Mouse (Mus musculus): ENCODE data around the gene Thsd4. TPM values are rescaled to one million over a fixed set of nuclear protein-coding genes. Genes with fewer than 3 reads are reported as not detected.

Gene Thsd4
- polyA plus RNA-seq, 1 experiment from 2014 or later: 5.0 TPM

DNA sequence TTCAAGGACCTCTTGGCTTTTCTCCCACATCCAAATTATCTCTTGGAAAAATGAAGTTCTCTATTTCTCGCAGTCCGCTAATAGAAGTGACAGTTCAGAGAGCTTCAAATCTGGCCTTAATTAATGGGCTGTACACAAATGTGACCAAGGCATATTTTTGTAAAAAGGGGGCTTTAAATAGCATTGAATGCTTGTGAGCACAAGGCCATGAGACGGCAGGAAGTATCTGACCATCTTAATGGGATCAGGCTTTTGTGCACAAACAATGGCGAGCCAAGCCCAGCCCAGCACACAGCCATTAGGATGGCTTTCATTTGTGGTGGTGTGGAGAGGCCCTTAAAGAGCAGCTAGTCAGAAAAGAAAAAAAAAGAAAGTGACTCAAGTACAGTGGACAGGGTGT is 445.4 kb downstream of the Thsd4 start:
- Histone ChIP-seq H3K36me3 (ENCODE audit: control insufficient read depth, insufficient read depth) (no peaks in the 10 kb centered on the region), H3K27ac (ENCODE audit: low read length) (no peak overlapping the region), H3K4me1 (replicated peaks; ENCODE audit: control insufficient read depth, insufficient read depth, low read length) (no peaks in the 10 kb centered on the region), H3K27me3 (replicated peaks; ENCODE audit: control insufficient read depth, insufficient read depth, low read length) (no peaks in the 10 kb centered on the region), H3K9ac (replicated peaks; ENCODE audit: low read depth, low read length) (no peak overlapping the region), H3K4me2 (ENCODE audit: low read length) (no peak overlapping the region), H3K4me3 (replicated peaks; ENCODE audit: low read length) (no peak overlapping the region), H3K9me3 (ENCODE audit: control insufficient read depth, low read length) (no peaks in the 10 kb centered on the region)
- 11% methylated on average over 4 of the region's 4 CpGs for WGBS
- ATAC-seq: no peak

DNA sequence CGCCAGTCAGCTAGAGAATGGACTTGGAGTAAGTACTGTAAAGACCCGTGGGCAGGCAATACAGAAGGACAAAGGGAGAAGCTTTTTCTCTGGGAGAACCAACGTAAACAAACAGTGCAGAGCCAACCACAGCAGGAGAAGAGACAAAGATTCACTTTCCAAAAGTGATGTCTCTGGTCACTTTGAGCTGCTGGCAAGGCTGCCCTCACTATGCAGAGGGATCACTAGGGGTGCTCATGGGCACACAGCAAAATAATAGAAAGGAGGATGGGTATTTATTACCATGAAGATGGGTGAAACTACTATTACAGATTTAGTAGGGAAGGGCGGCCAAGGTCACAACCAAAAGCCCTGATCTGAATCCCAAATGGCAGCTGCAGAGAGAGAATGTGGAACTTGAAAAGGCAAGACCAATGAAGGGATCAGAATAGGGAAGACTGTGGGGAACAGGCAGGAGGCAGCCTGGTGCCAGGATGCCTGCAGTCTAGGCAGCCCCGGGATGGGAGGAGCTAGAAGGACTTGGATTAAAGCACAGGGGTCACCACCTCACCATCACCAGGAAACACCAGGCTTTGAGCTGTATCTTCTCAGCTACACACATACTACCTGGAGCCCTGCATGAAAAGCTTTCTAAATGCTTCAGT is 450.1 kb downstream of the Thsd4 start:
- Histone ChIP-seq H3K9me3 (ENCODE audit: control insufficient read depth, low read length) (no peaks in the 10 kb centered on the region), H3K27ac (ENCODE audit: low read length) (no peak overlapping the region), H3K4me3 (replicated peaks; ENCODE audit: low read length) (no peak overlapping the region), H3K4me2 (ENCODE audit: low read length) (no peak overlapping the region), H3K27me3 (replicated peaks; ENCODE audit: control insufficient read depth, insufficient read depth, low read length) (no peaks in the 10 kb centered on the region), H3K36me3 (ENCODE audit: control insufficient read depth, insufficient read depth) (no peaks in the 10 kb centered on the region), H3K4me1 (replicated peaks; ENCODE audit: control insufficient read depth, insufficient read depth, low read length) (no peaks in the 10 kb centered on the region), H3K9ac (replicated peaks; ENCODE audit: low read depth, low read length) (no peak overlapping the region)
- no peak for ATAC-seq
- WGBS: 41% methylated on average over 5 of the region's 5 CpGs

DNA sequence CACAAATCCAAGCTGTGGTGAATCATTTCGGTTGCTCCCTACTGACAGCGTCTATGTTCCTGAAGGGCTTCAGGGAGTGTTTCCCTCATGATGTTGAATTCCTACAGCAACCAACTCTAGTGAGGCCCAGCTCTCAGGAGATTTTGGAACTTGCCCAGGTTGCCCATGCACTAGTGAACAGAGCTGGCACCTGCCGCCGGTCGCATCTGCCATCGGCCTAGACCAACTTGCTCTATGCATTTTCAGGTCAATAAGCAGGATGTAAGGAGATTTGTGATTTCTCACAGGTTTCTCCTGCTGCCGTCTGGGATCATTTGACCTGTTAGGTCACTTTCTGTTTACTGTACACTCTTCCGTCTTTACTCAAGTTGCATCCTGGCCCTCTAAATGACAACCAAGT is 454.6 kb downstream of the Thsd4 start:
- H3K27me3 ChIP-seq (replicated peaks; ENCODE audit: control insufficient read depth, insufficient read depth, low read length): no peaks in the 10 kb centered on the region
- H3K4me1 ChIP-seq (replicated peaks; ENCODE audit: control insufficient read depth, insufficient read depth, low read length): peaks cover 3% of the 10 kb centered on the region; the same call in 1 of the 2 replicates
- H3K9ac ChIP-seq (replicated peaks; ENCODE audit: low read depth, low read length): no peak overlapping the region
- ATAC-seq: no peak
- WGBS: 89% methylated on average over 8 of the region's 8 CpGs
- no peak overlapping the region for H3K4me2 ChIP-seq (ENCODE audit: low read length)
- no peaks in the 10 kb centered on the region for H3K36me3 ChIP-seq (ENCODE audit: control insufficient read depth, insufficient read depth)
- H3K9me3 ChIP-seq (ENCODE audit: control insufficient read depth, low read length): no peaks in the 10 kb centered on the region
- H3K27ac ChIP-seq (ENCODE audit: low read length): no peak overlapping the region
- no peak overlapping the region for H3K4me3 ChIP-seq (replicated peaks; ENCODE audit: low read length)

DNA sequence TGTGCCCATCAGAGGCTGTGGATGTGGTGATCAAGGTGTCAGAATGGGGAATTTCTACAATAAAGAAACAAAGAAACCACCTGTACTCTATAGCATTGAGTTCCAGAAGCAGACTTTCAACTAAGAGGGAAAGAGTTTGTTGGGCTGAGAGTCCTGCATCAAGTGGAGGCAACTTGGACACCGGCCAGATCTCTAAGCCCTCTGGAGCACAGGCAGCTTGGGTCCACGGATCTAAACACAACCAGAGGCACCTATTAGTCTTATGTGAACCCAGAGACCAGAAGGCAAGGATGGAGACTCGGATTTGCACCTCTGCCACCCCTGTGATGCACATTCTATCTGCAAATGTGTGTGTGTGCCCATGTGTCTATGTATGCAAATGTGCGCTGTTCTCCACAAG is 456.7 kb downstream of the Thsd4 start:
- Histone ChIP-seq H3K4me2 (ENCODE audit: low read length) (no peak overlapping the region), H3K4me1 (replicated peaks; ENCODE audit: control insufficient read depth, insufficient read depth, low read length) (peaks cover 3% of the 10 kb centered on the region; the same call in 1 of the 2 replicates), H3K9ac (replicated peaks; ENCODE audit: low read depth, low read length) (no peak overlapping the region), H3K27ac (ENCODE audit: low read length) (no peak overlapping the region), H3K4me3 (replicated peaks; ENCODE audit: low read length) (no peak overlapping the region), H3K9me3 (ENCODE audit: control insufficient read depth, low read length) (no peaks in the 10 kb centered on the region), H3K27me3 (replicated peaks; ENCODE audit: control insufficient read depth, insufficient read depth, low read length) (no peaks in the 10 kb centered on the region), H3K36me3 (ENCODE audit: control insufficient read depth, insufficient read depth) (no peaks in the 10 kb centered on the region)
- WGBS: 75% methylated on average over 4 of the region's 4 CpGs
- ATAC-seq: no peak

DNA sequence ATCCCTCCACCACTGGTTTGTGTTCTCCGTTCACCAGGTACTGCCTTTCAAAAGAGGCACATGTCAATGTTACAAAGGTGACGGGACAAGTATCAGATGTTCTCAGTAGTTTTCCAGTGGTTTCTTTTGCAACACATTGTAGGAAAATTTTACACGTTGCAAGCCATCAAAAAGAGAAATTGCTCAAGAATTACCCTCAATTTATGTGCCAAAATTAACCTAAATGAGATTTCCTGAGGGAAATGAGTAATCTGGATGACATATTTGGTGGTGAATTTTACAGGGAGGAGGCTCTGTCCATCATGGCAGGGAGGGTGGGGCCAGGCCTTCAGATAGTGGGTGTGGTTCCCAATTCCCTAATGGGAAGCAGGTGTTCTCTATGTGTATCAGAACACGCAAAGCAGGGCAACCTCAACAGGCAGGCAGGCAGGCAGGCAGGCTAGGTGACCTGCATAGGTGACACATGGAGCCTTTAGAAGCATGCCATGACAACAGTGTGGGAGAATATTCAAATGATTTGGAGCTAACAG is 458.6 kb downstream of the Thsd4 start:
- WGBS: 86% methylated on average over 4 of the region's 4 CpGs
- Histone ChIP-seq H3K4me2 (ENCODE audit: low read length) (no peak overlapping the region), H3K36me3 (ENCODE audit: control insufficient read depth, insufficient read depth) (no peaks in the 10 kb centered on the region), H3K27me3 (replicated peaks; ENCODE audit: control insufficient read depth, insufficient read depth, low read length) (no peaks in the 10 kb centered on the region), H3K4me3 (replicated peaks; ENCODE audit: low read length) (no peak overlapping the region), H3K9me3 (ENCODE audit: control insufficient read depth, low read length) (no peaks in the 10 kb centered on the region), H3K4me1 (replicated peaks; ENCODE audit: control insufficient read depth, insufficient read depth, low read length) (peaks cover 3% of the 10 kb centered on the region; the same call in 1 of the 2 replicates), H3K9ac (replicated peaks; ENCODE audit: low read depth, low read length) (no peak overlapping the region), H3K27ac (ENCODE audit: low read length) (no peak overlapping the region)
- no peak for ATAC-seq

DNA sequence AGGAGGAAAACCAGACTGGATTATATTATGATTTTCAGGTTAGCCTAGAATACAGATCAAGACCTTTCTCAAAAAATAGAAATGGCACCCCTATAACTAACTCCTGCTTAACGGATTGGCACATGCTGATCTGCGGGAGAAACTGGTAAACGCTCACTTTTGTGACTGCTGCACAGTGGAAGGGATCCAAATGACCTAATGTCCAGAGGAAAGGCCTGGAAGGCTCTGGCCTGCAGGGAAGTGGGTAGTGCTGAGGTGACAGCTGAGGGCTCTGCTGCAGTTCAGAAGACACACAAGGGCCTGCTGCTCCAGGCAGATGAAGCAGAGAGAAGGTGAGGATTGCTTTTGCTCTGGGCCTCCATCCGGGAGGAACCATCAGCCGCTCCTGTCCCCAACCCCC is 465.7 kb downstream of the Thsd4 start:
- Histone ChIP-seq H3K4me3 (replicated peaks; ENCODE audit: low read length) (no peak overlapping the region), H3K4me2 (ENCODE audit: low read length) (no peak overlapping the region), H3K27ac (ENCODE audit: low read length) (no peak overlapping the region), H3K9me3 (ENCODE audit: control insufficient read depth, low read length) (no peaks in the 10 kb centered on the region), H3K36me3 (ENCODE audit: control insufficient read depth, insufficient read depth) (no peaks in the 10 kb centered on the region), H3K4me1 (replicated peaks; ENCODE audit: control insufficient read depth, insufficient read depth, low read length) (no peaks in the 10 kb centered on the region; the same call in 1 of the 2 replicates), H3K9ac (replicated peaks; ENCODE audit: low read depth, low read length) (no peak overlapping the region), H3K27me3 (replicated peaks; ENCODE audit: control insufficient read depth, insufficient read depth, low read length) (no peaks in the 10 kb centered on the region)
- WGBS: 80% methylated on average over 5 of the region's 5 CpGs
- ATAC-seq: no peak

DNA sequence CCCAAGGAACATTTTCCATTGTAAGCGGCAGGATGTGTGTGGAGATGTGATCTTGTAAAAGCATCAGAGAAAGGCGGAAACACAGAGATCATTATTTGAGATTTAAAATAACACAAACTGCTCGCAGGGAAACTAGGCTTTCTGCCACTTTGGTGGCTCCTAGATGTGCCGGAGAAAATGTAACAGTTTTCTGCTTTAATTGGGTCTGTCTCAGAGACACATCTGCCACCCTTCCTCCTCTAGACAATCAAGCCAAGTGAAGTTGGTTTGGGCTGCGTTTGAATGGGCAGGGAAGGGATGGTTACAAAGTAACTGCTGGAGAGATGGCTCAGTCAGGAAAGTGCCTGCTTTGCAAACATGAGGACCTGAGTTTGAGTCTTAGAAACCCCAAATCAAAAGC is 466.9 kb downstream of the Thsd4 start:
- WGBS: 29% methylated on average over 5 of the region's 5 CpGs
- no peak for ATAC-seq

DNA sequence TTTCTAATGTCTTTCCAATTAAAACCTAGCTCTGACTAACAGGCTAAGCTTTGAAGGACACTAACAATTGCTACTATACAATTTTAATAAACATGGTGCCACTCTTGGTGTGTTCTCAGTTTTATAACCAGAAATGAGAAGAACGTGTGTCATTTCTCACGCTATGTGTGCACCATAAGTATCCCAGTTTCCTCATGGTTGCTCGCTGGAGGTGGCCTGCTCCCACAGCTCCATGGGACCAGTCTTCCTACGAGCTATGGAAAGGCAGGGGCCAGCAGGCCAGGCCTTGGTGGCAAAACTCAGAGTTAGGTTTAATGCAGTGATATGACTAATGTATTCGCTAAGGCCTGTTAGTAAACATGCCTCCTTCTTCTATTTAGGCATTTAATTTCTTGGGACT is 468.7 kb downstream of the Thsd4 start:
- Histone ChIP-seq H3K27ac (ENCODE audit: low read length) (no peak overlapping the region), H3K4me2 (ENCODE audit: low read length) (no peak overlapping the region), H3K36me3 (ENCODE audit: control insufficient read depth, insufficient read depth) (no peaks in the 10 kb centered on the region), H3K4me1 (replicated peaks; ENCODE audit: control insufficient read depth, insufficient read depth, low read length) (no peaks in the 10 kb centered on the region; the same call in 1 of the 2 replicates), H3K9ac (replicated peaks; ENCODE audit: low read depth, low read length) (no peak overlapping the region), H3K27me3 (replicated peaks; ENCODE audit: control insufficient read depth, insufficient read depth, low read length) (no peaks in the 10 kb centered on the region), H3K9me3 (ENCODE audit: control insufficient read depth, low read length) (no peaks in the 10 kb centered on the region), H3K4me3 (replicated peaks; ENCODE audit: low read length) (no peak overlapping the region)
- WGBS: 92% methylated on average over 5 of the region's 5 CpGs
- no peak for ATAC-seq

More for the DNA sequence above, 466.9 kb downstream of the Thsd4 start:
- no peaks in the 10 kb centered on the region for H3K27me3 ChIP-seq (replicated peaks; ENCODE audit: control insufficient read depth, insufficient read depth, low read length)
- no peak overlapping the region for H3K4me2 ChIP-seq (ENCODE audit: low read length)
- H3K9ac ChIP-seq (replicated peaks; ENCODE audit: low read depth, low read length): no peak overlapping the region
- H3K4me3 ChIP-seq (replicated peaks; ENCODE audit: low read length): no peak overlapping the region
- H3K4me1 ChIP-seq (replicated peaks; ENCODE audit: control insufficient read depth, insufficient read depth, low read length): no peaks in the 10 kb centered on the region; the same call in 1 of the 2 replicates
- H3K27ac ChIP-seq (ENCODE audit: low read length): no peak overlapping the region
- no peaks in the 10 kb centered on the region for H3K36me3 ChIP-seq (ENCODE audit: control insufficient read depth, insufficient read depth)
- H3K9me3 ChIP-seq (ENCODE audit: control insufficient read depth, low read length): no peaks in the 10 kb centered on the region

DNA sequence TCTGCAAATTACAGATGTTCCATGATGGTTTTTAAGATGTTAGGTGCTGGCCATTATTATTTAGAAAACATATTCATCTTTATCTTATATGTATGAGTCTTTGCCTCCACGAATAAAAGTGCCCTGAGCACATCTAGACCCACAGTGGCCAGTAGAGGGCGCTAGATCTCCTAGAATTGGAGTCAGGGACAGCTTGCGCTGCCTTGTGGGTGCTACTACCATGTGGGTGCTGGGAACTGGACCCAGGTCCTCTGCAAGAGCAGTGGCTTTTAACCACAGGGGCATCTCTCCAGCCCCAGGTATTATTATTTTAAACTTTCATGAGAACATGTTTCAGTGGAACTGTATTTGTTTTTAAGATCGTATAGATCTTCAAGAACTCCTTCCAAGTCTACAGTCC is 469.4 kb downstream of the Thsd4 start:
- 78% methylated on average over 4 of the region's 4 CpGs for WGBS
- H3K9me3 ChIP-seq (ENCODE audit: control insufficient read depth, low read length): no peaks in the 10 kb centered on the region

More for the DNA sequence above, 469.4 kb downstream of the Thsd4 start:
- Histone ChIP-seq H3K27me3 (replicated peaks; ENCODE audit: control insufficient read depth, insufficient read depth, low read length) (no peaks in the 10 kb centered on the region), H3K4me1 (replicated peaks; ENCODE audit: control insufficient read depth, insufficient read depth, low read length) (no peaks in the 10 kb centered on the region; the same call in 1 of the 2 replicates), H3K4me2 (ENCODE audit: low read length) (no peak overlapping the region), H3K36me3 (ENCODE audit: control insufficient read depth, insufficient read depth) (no peaks in the 10 kb centered on the region), H3K4me3 (replicated peaks; ENCODE audit: low read length) (no peak overlapping the region), H3K27ac (ENCODE audit: low read length) (no peak overlapping the region), H3K9ac (replicated peaks; ENCODE audit: low read depth, low read length) (no peak overlapping the region)
- ATAC-seq: no peak
